Mouse (Mus musculus): ENCODE measurements around the gene Bcorl1. TPM values are rescaled to one million over a fixed set of nuclear protein-coding genes. Genes with fewer than 3 reads are reported as not detected.

Bcorl1 gene
- polyA plus RNA-seq, 1 experiment from 2014 or later = 20.1 TPM

GRCm38 (mm10) chrX:48441548-48441947 is 100.4 kb downstream of the Bcorl1 start:
- 85% methylated on average over 4 of the region's 6 CpGs for WGBS (ENCODE audit: missing documents)

DNA sequence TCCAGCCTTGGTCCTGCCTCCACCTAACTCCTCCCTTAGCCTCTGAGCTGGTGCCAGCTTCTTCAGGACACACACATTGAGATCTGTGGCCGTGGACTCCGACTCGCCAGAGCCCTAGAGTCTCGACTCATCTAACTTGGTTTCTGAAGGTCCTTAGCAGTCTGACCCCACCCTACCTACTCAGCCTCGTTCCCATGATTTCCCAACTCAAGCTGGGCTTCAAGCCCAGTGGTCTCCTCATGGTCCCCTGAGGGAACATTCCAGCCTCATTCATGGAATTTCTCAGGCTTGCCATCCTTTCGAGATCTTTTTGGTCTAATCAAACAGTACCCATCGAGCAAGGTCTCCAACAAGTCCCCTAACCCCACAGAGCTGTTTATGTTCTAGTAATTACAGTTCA is 100.8 kb downstream of the Bcorl1 start:
- no peak overlapping the region for H3K27ac ChIP-seq
- no peaks in the 10 kb centered on the region for H3K36me3 ChIP-seq (ENCODE audit: inconsistent target)
- H3K79me2 ChIP-seq (ENCODE audit: inconsistent target) = peaks cover 100% of the 10 kb centered on the region
- 76% methylated on average over 7 of the region's 7 CpGs for WGBS (ENCODE audit: missing documents)
- H3K4me3 ChIP-seq (ENCODE audit: inconsistent target) = no peak overlapping the region

More at GRCm38 (mm10) chrX:48441548-48441947, 100.4 kb downstream of the Bcorl1 start:
- Histone ChIP-seq H3K4me3 (ENCODE audit: inconsistent target) (no peak overlapping the region), H3K79me2 (ENCODE audit: inconsistent target) (peaks cover 100% of the 10 kb centered on the region), H3K36me3 (ENCODE audit: inconsistent target) (no peaks in the 10 kb centered on the region), H3K27ac (no peak overlapping the region)

DNA sequence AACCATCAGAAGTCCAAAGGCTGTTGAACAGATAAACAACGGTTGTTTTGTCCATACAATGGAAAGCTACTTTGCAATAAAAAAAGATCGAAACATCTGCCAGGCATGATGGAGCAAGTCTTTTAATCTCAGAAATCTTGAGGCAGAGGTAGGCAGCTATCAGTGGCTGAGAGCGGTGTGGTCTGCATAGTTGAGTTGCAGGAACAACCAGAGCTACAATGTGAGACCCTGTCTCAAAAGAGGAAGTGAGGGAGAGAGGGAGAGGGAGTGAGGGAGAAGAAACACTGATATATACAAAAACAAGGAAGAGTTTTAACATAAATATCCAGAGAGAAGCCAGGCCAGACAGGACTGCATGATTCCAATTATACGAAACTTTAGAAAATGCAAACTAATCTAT is 103.5 kb downstream of the Bcorl1 start:
- no peak overlapping the region for H3K4me3 ChIP-seq (ENCODE audit: inconsistent target)
- H3K36me3 ChIP-seq (ENCODE audit: inconsistent target) = no peaks in the 10 kb centered on the region
- no peak overlapping the region for H3K27ac ChIP-seq
- 43% methylated on average over 4 of the region's 4 CpGs for WGBS (ENCODE audit: missing documents)
- peaks cover 100% of the 10 kb centered on the region for H3K79me2 ChIP-seq (ENCODE audit: inconsistent target)

GRCm38 (mm10) chrX:48449646-48450045 is 108.5 kb downstream of the Bcorl1 start:
- Histone ChIP-seq H3K36me3 (ENCODE audit: inconsistent target) (no peaks in the 10 kb centered on the region), H3K79me2 (ENCODE audit: inconsistent target) (peaks cover 84% of the 10 kb centered on the region), H3K27ac (no peak overlapping the region), H3K4me3 (ENCODE audit: inconsistent target) (no peak overlapping the region)
- WGBS (ENCODE audit: missing documents) = 74% methylated on average over 10 of the region's 10 CpGs

DNA sequence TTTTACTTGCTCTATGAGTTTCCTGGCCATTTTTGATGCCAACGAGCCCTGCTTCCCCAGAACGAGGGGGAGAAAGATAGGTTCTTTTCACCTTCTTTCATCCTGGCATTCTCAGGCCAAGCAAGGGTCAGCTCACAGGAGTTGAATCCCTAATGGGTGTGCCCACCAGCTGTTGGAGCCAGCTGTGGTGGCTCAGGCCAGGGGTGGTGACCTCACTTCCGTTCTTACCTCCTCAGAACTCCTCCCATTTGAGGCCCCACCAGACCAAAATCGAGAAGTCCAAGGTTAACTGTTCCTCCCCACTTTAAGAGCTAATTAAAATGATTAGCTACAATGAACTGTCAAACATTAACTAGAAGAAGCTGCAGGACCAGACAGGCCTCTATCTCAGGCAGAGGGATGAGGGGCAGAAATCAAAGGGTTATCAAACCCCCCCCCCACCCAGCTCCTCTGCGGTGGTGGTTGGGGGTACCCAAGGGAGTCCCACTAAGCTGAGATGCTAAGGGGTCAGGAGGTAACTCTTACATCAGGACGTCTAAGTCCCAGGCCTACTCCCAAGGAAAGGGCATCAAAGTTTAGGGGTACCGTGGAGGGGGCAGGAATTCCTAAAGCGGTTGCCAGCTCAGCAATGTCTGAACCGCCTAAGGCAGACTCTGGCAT is 111.2 kb downstream of the Bcorl1 start:
- Histone ChIP-seq H3K36me3 (ENCODE audit: inconsistent target) (no peaks in the 10 kb centered on the region), H3K79me2 (ENCODE audit: inconsistent target) (peaks cover 57% of the 10 kb centered on the region), H3K4me3 (ENCODE audit: inconsistent target) (peak overlapping the region; percentile 47), H3K27ac (peak overlapping the region; percentile 79)
- WGBS (ENCODE audit: missing documents) = 26% methylated on average over 6 of the region's 9 CpGs

DNA sequence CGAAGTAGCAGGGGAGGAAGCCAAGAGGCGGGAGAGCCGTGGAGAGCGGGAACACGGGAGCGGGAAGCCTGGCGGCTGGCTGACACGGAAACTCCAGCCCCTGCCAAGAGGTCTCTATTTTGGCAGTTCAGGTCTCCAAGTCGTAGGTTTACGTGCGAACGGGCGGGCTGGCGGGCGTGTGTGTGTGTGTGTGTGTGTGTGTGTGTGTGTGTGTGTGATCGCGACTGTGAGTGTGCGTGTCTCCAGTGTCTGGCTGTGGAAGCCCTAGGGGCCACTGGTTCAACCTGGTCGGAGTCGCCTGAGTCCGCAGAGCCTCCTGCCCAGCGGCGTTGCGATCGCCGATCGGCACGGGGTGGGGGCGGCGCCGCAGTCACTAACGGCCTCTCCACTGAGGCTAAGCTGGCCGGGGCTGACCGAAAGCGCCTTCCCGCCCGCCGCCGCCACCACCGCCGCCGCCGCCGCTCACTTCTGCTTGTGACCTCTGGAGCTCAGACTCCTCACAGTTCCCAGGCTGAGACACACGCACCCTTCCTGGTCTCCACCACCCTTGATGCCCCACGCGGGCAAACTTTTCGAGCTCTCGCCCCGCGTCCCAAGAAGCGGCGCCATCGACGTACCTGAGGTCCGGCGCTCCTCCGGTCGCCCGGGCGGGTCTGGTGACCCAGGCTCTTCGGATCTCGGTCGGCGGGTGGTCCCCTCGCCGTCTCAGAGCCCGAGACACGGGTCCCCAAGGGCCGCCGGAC is 111.9 kb downstream of the Bcorl1 start:
- Histone ChIP-seq H3K79me2 (ENCODE audit: inconsistent target) (peaks cover 50% of the 10 kb centered on the region), H3K4me3 (ENCODE audit: inconsistent target) (peak overlapping the region; percentile 47), H3K27ac (peak overlapping the region; percentile 79), H3K36me3 (ENCODE audit: inconsistent target) (no peaks in the 10 kb centered on the region)
- 29% methylated on average over 39 of the region's 71 CpGs for WGBS (ENCODE audit: missing documents)

GRCm38 (mm10) chrX:48453736-48454494 is 112.8 kb downstream of the Bcorl1 start:
- Histone ChIP-seq H3K36me3 (ENCODE audit: inconsistent target) (no peaks in the 10 kb centered on the region), H3K27ac (no peak overlapping the region), H3K79me2 (ENCODE audit: inconsistent target) (peaks cover 41% of the 10 kb centered on the region), H3K4me3 (ENCODE audit: inconsistent target) (no peak overlapping the region)
- WGBS (ENCODE audit: missing documents) = 21% methylated on average over 28 of the region's 91 CpGs

DNA sequence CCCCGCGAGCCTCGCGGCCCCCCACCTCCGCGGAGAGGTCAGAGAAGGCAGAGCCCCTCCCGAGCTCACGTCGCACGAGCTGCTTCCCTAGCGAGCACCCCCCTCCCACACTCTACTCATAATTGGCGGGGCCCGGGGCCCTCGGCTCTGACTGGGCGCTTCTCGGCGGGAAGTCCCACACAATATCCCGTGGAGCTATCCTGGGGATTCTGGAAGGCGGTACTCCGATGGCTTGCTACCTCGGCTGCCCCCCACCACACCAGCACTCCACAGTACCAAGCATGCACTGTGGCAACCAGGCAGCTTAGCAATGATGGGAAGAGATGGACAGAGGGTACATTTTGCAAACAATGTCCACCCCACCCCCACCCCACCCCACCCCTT is 113.3 kb downstream of the Bcorl1 start:
- Histone ChIP-seq H3K4me3 (ENCODE audit: inconsistent target) (peak overlapping the region; percentile 25), H3K79me2 (ENCODE audit: inconsistent target) (peaks cover 36% of the 10 kb centered on the region), H3K36me3 (ENCODE audit: inconsistent target) (no peaks in the 10 kb centered on the region), H3K27ac (peak overlapping the region; percentile 28; the same call in 1 of the 2 replicates)
- 31% methylated on average over 14 of the region's 21 CpGs for WGBS (ENCODE audit: missing documents)

DNA sequence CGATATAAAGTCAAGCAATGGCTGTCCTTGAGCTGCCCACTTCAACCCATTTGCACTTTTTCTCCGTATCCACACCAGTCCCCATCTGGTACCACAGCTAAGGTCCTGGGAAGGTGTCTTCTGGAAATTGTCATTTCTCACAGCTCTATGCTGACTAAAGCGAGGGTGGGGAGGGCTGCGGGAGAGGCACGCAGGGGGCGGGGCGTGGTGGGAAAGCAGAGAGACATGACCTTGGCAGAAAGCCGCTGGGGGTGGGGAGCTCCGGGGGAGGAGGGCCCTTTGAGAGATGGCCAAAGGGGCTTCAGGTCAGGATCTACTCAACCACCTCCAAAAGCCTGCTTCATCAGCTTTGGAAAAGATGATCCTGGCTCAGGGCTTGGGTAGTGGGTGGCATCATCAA is 113.9 kb downstream of the Bcorl1 start:
- no peak overlapping the region; the same call in 1 of the 2 replicates for H3K4me3 ChIP-seq (ENCODE audit: inconsistent target)
- WGBS (ENCODE audit: missing documents) = 43% methylated on average over 8 of the region's 9 CpGs
- H3K27ac ChIP-seq = no peak overlapping the region

DNA sequence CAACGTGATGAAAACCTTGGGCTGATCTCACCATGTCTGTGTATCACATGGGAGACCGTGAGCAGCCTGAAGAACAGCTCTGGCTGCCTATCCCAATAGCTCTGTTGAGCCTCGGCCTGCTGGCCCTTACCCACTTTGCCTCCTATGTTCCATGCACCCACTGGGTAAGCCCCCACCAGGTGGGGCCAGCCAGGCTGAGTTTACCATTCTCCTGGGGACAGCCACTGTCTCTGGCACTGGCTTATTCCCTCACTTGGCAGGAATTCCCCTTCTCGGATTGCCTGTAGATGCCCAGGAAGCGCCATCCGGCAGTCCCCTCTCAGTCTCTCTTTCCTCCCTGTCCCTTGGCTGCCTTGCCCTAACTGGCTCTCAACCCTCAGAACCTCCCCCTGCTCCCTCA is 115.8 kb downstream of the Bcorl1 start:
- Histone ChIP-seq H3K4me3 (ENCODE audit: inconsistent target) (no peak overlapping the region), H3K36me3 (ENCODE audit: inconsistent target) (no peaks in the 10 kb centered on the region), H3K27ac (no peak overlapping the region), H3K79me2 (ENCODE audit: inconsistent target) (peaks cover 11% of the 10 kb centered on the region)
- 74% methylated on average over 6 of the region's 6 CpGs for WGBS (ENCODE audit: missing documents)

More for the DNA sequence above, 113.9 kb downstream of the Bcorl1 start:
- H3K79me2 ChIP-seq (ENCODE audit: inconsistent target) = peaks cover 30% of the 10 kb centered on the region
- H3K36me3 ChIP-seq (ENCODE audit: inconsistent target) = no peaks in the 10 kb centered on the region

Other genes starting within 250 kb of the Bcorl1 start
- gene Xpnpep2, start 232.6 kb upstream of the Bcorl1 start, polyA plus RNA-seq (2018) = not detected in 3 replicates
- gene Sash3, start 194.9 kb upstream of the Bcorl1 start, polyA plus RNA-seq (2018) = 69.0 to 81.4 TPM (median 69.1 TPM) in 3 replicates
- 31.7 to 69.9 TPM (median 45.2 TPM) in 3 replicates for gene Zdhhc9, start 132.5 kb upstream of the Bcorl1 start, polyA plus RNA-seq (2018)
- gene Utp14a, start 84.5 kb upstream of the Bcorl1 start, polyA plus RNA-seq (2018) = 28.6 to 42.0 TPM (median 33.0 TPM) in 3 replicates
- gene Elf4, start 121.8 kb downstream of the Bcorl1 start, polyA plus RNA-seq (2018) = 29.9 to 41.0 TPM (median 37.3 TPM) in 3 replicates
- 31.7 to 34.7 TPM (median 33.8 TPM) in 3 replicates for gene Aifm1, start 172.2 kb downstream of the Bcorl1 start, polyA plus RNA-seq (2018)
- 0.85 to 1.0 TPM (median 1.0 TPM) in 3 replicates for gene Rab33a, start 177.9 kb downstream of the Bcorl1 start, polyA plus RNA-seq (2018)

Data from macrophage (primary cell).